Mouse (Mus musculus): ENCODE measurements around the gene Mrtfa. TPM values are rescaled to one million over a fixed set of nuclear protein-coding genes. Genes with fewer than 3 reads are reported as not detected.

Mrtfa gene
- polyA plus RNA-seq, 2 experiments: 3.4 to 4.8 TPM

- no peak overlapping the region for H3K27ac ChIP-seq
- no peaks in the 10 kb centered on the region for H3K27me3 ChIP-seq (ENCODE audit: control insufficient read depth, insufficient read depth, low read length)
- no peak for TF ChIP-seq EP300 (IDR thresholded peaks at IDR 0.05; ENCODE audit: low read depth)
- no peak for TF ChIP-seq CTCF (IDR thresholded peaks at IDR 0.05; ENCODE audit: low read depth)
- no peaks in the 10 kb centered on the region for H3K9me3 ChIP-seq (ENCODE audit: control insufficient read depth, low read length)
- DNase-seq (ENCODE audit: low read depth in 3 of 3, low spot score in 3 of 3) (no peak), ATAC-seq (ENCODE audit: insufficient read depth) (no peak)
- WGBS (ENCODE audit: insufficient replicate concordance): 60% methylated on average over 9 of the region's 9 CpGs
- no peak overlapping the region for H3K9ac ChIP-seq (replicated peaks)
- no peak overlapping the region for H3K4me2 ChIP-seq (ENCODE audit: low read depth)
- H3K4me3 ChIP-seq (ENCODE audit: insufficient read depth in 1 of 2, low read depth in 2 of 2, low read length in 2 of 2): no peak overlapping the region
- H3K4me1 ChIP-seq (replicated peaks; ENCODE audit: control insufficient read depth in 2 of 2, insufficient read depth in 2 of 2, low read length in 1 of 2): no peaks in the 10 kb centered on the region; a peak in 1 of 4 replicates
- no peaks in the 10 kb centered on the region for H3K36me3 ChIP-seq (replicated peaks; ENCODE audit: control insufficient read depth, insufficient read depth, low read depth)
Observed at GRCm38 (mm10) chr15:81091718-81092117, 98.8 kb downstream of the Mrtfa start.

- H3K9me3 ChIP-seq (ENCODE audit: control insufficient read depth, low read length): no peaks in the 10 kb centered on the region
- ATAC-seq (ENCODE audit: insufficient read depth) (no peak), DNase-seq (ENCODE audit: low read depth in 3 of 3, low spot score in 3 of 3) (no peak)
- H3K4me3 ChIP-seq (ENCODE audit: insufficient read depth in 1 of 2, low read depth in 2 of 2, low read length in 2 of 2): no peak overlapping the region
- 60% methylated on average over 7 of the region's 7 CpGs for WGBS (ENCODE audit: insufficient replicate concordance)
- H3K9ac ChIP-seq (replicated peaks): no peak overlapping the region
- no peak overlapping the region for H3K4me2 ChIP-seq (ENCODE audit: low read depth)
- H3K4me1 ChIP-seq (replicated peaks; ENCODE audit: control insufficient read depth in 2 of 2, insufficient read depth in 2 of 2, low read length in 1 of 2): no peaks in the 10 kb centered on the region; a peak in 1 of 4 replicates
- H3K27ac ChIP-seq: no peak overlapping the region
- no peaks in the 10 kb centered on the region for H3K36me3 ChIP-seq (replicated peaks; ENCODE audit: control insufficient read depth, insufficient read depth, low read depth)
- H3K27me3 ChIP-seq (ENCODE audit: control insufficient read depth, insufficient read depth, low read length): no peaks in the 10 kb centered on the region
- no peak for TF ChIP-seq CTCF (IDR thresholded peaks at IDR 0.05; ENCODE audit: low read depth)
- TF ChIP-seq EP300 (IDR thresholded peaks at IDR 0.05; ENCODE audit: low read depth): no peak
Observed at GRCm38 (mm10) chr15:81087529-81087928, 103.0 kb downstream of the Mrtfa start.

DNA sequence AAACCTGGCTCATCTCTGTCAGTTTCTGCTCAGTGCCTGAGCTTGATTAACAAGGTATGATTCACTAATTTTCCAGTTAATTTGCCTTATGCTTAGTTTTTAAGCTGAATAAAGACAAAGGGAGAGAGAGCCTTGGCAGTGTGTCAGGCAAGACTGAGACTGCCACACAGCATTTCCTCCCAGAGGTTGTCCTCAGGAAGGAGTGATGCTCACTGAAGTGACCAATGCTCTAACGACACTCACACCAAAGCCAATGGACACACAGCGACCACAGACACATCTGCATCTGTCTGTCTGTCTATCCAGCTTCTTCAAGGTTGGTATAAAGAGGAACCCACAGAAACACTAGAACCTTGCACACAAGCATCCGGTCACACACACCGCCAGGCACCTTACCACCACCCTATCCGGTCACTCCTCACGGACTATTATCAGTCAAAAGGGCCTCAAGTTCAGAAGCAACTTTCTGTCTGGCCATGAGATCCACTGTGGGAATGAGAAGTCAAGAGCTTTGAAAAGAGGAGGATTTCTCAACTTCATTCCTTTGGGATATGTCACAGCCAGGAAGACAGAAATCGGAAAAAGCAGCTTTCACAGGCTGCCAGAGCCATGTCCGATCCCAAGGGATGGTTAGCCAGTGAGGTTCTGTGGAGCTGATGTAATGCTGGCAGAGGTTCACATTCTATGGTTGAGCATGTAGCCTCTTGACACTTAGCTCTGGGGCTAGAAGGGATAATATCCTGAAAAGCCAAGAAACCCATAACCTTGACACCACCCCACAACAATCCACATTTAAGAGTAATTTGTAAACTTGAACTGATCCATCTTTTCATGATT lies 103.7 kb downstream of the Mrtfa start:
- Histone ChIP-seq H3K4me3 (ENCODE audit: insufficient read depth in 1 of 2, low read depth in 2 of 2, low read length in 2 of 2) (no peak overlapping the region), H3K4me2 (ENCODE audit: low read depth) (no peak overlapping the region), H3K27ac (no peak overlapping the region), H3K9me3 (ENCODE audit: control insufficient read depth, low read length) (no peaks in the 10 kb centered on the region), H3K27me3 (ENCODE audit: control insufficient read depth, insufficient read depth, low read length) (no peaks in the 10 kb centered on the region), H3K9ac (replicated peaks) (no peak overlapping the region), H3K36me3 (replicated peaks; ENCODE audit: control insufficient read depth, insufficient read depth, low read depth) (no peaks in the 10 kb centered on the region), H3K4me1 (replicated peaks; ENCODE audit: control insufficient read depth in 2 of 2, insufficient read depth in 2 of 2, low read length in 1 of 2) (no peaks in the 10 kb centered on the region; a peak in 1 of 4 replicates)
- ATAC-seq (ENCODE audit: insufficient read depth): no peak
- no peak for TF ChIP-seq EP300 (IDR thresholded peaks at IDR 0.05; ENCODE audit: low read depth)
- no peak for TF ChIP-seq CTCF (IDR thresholded peaks at IDR 0.05; ENCODE audit: low read depth)
- DNase-seq (ENCODE audit: low read depth in 3 of 3, low spot score in 3 of 3): no peak
- 67% methylated on average over 8 of the region's 8 CpGs for WGBS (ENCODE audit: insufficient replicate concordance)

DNA sequence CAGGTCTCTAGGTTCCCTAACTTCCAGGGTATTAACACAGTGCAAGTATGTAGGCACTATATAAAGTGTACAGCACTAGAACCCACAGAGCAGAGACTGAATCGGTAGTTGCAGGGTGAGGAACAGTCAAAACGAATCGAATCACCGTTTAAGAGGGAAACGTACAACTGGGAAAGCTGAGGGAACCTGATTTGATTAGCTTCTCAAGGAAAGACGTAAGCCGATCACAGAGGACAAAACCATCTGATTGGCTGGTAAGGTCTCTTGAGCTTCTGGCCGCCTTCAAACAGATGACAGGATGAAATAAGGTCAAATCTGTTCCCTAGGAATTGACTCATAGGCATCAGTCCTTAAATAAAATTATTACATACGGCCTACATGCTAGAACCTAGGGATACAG lies 106.7 kb downstream of the Mrtfa start:
- Histone ChIP-seq H3K9me3 (ENCODE audit: control insufficient read depth, low read length) (no peaks in the 10 kb centered on the region), H3K4me2 (ENCODE audit: low read depth) (no peak overlapping the region), H3K27me3 (ENCODE audit: control insufficient read depth, insufficient read depth, low read length) (no peaks in the 10 kb centered on the region), H3K4me3 (ENCODE audit: insufficient read depth in 1 of 2, low read depth in 2 of 2, low read length in 2 of 2) (no peak overlapping the region), H3K36me3 (replicated peaks; ENCODE audit: control insufficient read depth, insufficient read depth, low read depth) (no peaks in the 10 kb centered on the region), H3K27ac (no peak overlapping the region), H3K4me1 (replicated peaks; ENCODE audit: control insufficient read depth in 2 of 2, insufficient read depth in 2 of 2, low read length in 1 of 2) (no peaks in the 10 kb centered on the region; a peak in 1 of 4 replicates), H3K9ac (replicated peaks) (no peak overlapping the region)
- DNase-seq (ENCODE audit: low read depth in 3 of 3, low spot score in 3 of 3) (no peak), ATAC-seq (ENCODE audit: insufficient read depth) (no peak)
- 72% methylated on average over 9 of the region's 9 CpGs for WGBS (ENCODE audit: insufficient replicate concordance)
- TF ChIP-seq CTCF (IDR thresholded peaks at IDR 0.05; ENCODE audit: low read depth): no peak
- TF ChIP-seq EP300 (IDR thresholded peaks at IDR 0.05; ENCODE audit: low read depth): no peak

DNA sequence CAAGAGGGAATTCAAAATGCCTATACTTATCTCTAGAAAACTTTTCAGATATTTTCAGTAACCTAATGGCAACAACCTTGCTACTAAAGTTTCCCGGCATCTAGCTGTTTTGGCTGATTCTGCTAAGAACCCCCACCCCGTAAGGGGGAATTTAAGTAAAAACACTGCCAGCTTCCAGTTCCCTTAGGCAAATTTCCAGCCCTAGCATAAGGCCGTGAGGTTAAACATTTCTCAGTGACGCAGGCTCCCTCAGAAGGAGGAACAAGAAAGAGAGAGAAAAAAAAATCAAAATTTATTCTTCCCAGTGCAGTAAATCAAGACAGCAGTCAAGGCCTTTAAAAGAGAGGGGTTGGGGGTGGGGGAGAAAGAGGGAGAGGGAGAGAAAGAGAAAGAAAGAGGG lies 107.3 kb downstream of the Mrtfa start:
- TF ChIP-seq EP300 (IDR thresholded peaks at IDR 0.05; ENCODE audit: low read depth): no peak
- no peak for TF ChIP-seq CTCF (IDR thresholded peaks at IDR 0.05; ENCODE audit: low read depth)
- Histone ChIP-seq H3K4me2 (ENCODE audit: low read depth) (no peak overlapping the region), H3K4me1 (replicated peaks; ENCODE audit: control insufficient read depth in 2 of 2, insufficient read depth in 2 of 2, low read length in 1 of 2) (no peaks in the 10 kb centered on the region; a peak in 1 of 4 replicates), H3K27ac (no peak overlapping the region), H3K27me3 (ENCODE audit: control insufficient read depth, insufficient read depth, low read length) (no peaks in the 10 kb centered on the region), H3K9ac (replicated peaks) (no peak overlapping the region), H3K9me3 (ENCODE audit: control insufficient read depth, low read length) (no peaks in the 10 kb centered on the region), H3K36me3 (replicated peaks; ENCODE audit: control insufficient read depth, insufficient read depth, low read depth) (no peaks in the 10 kb centered on the region), H3K4me3 (ENCODE audit: insufficient read depth in 1 of 2, low read depth in 2 of 2, low read length in 2 of 2) (no peak overlapping the region)
- ATAC-seq (ENCODE audit: insufficient read depth) (no peak), DNase-seq (ENCODE audit: low read depth in 3 of 3, low spot score in 3 of 3) (no peak)
- WGBS (ENCODE audit: insufficient replicate concordance): 72% methylated on average over 4 of the region's 4 CpGs

All from liver, embryonic 14.5 days (tissue).